Mouse (Mus musculus) forebrain, embryonic 11.5 days (tissue): ENCODE results near the gene Prune1. TPM values are rescaled to one million over a fixed set of nuclear protein-coding genes. Genes with fewer than 3 reads are reported as not detected.
A peak's percentile ranks its signal among the peaks of the same experiment; 100 is the strongest.
"Not testable (repeated sequence)": the region's sequence is repeated elsewhere in the genome, so short reads cannot be mapped to it uniquely, and the experiment has no call there.

ENCODE experiments used
- ATAC-seq: fragments of 200-750 bp; cut with Nextera tagmentation; replicated peaks from 2 replicates; pipeline ENCODE4 v1.8.0; 2017; ENCODE audit warnings: moderate TSS enrichment; ENCODE audit not compliant: low FRiP score
- DNase-seq: peaks from one replicate; pipeline ENCODE4 v3.0.0-alpha.2; 2017; ENCODE audit warnings: low spot score
- H3K27ac ChIP-seq: fragments of 300-500 bp; sonication (generic); 2 replicates; pipeline ENCODE4 v1.5.1; 2014; ENCODE audit warnings: low read depth, low read length
- H3K27me3 ChIP-seq: fragments of 300-500 bp; sonication (generic); 2 replicates; pipeline ENCODE4 v1.6.1; 2014; ENCODE audit warnings: mild to moderate bottlenecking, low read length, mixed read lengths; ENCODE audit not compliant: control insufficient read depth, insufficient read depth
- H3K36me3 ChIP-seq: fragments of 300-500 bp; sonication (generic); 2 replicates; pipeline ENCODE4 v1.6.1; 2014; ENCODE audit warnings: mild to moderate bottlenecking, low read length, moderate library complexity, mixed read lengths; ENCODE audit not compliant: control insufficient read depth, insufficient read depth
- H3K4me1 ChIP-seq: fragments of 300-500 bp; sonication (generic); replicated peaks from 2 replicates; pipeline ENCODE4 v1.6.1; 2014; ENCODE audit warnings: low read length, mixed read lengths; ENCODE audit not compliant: control insufficient read depth, insufficient read depth
- H3K4me2 ChIP-seq: fragments of 300-500 bp; sonication (generic); 2 replicates; pipeline ENCODE4 v1.6.1; 2014; ENCODE audit warnings: low read depth, mild to moderate bottlenecking, low read length, moderate library complexity, mixed read lengths; ENCODE audit not compliant: severe bottlenecking
- H3K4me3 ChIP-seq: fragments of 300-500 bp; sonication (generic); 2 replicates; pipeline ENCODE4 v1.5.1; 2014; ENCODE audit warnings: low read depth, low read length
- H3K9ac ChIP-seq: fragments of 300-500 bp; sonication (generic); 2 replicates; pipeline ENCODE4 v1.6.1; 2014; ENCODE audit warnings: low read length
- H3K9me3 ChIP-seq: fragments of 300-500 bp; sonication (generic); 2 replicates; pipeline ENCODE4 v1.6.1; 2016; ENCODE audit warnings: low read length, mixed read lengths; ENCODE audit not compliant: control insufficient read depth
- WGBS: fragments of 180-500 bp; shearing (Covaris S2); extraction: QIAGEN DNeasy Blood & Tissue Kit; methylation state at CpG from one replicate; pipeline ENCODE4 v1.1.7; 2014; 5-methylcytosine and 5-hydroxymethylcytosine counted together
- polyA plus RNA-seq: library from polyadenylated mRNA; unstranded; fragments of >200 nt; fragmentation: Nextera tagmentation; extraction: Ambion mirVana; gene quantifications from 2 replicates; pipeline ENCODE4 v1.2.1, GENCODE M21; 2014

The Prune1 gene
- polyA plus RNA-seq, 1 experiment from 2014 or later = 26.4 TPM

- Histone ChIP-seq H3K27ac (no peak overlapping the region), H3K9ac (no peak overlapping the region), H3K4me2 (peak overlapping the region; percentile 24; the same call in 1 of the 2 replicates), H3K4me1 (peaks cover 8% of the 10 kb centered on the region), H3K9me3 (no peaks in the 10 kb centered on the region), H3K36me3 (peaks cover 2% of the 10 kb centered on the region; the same call in 1 of the 2 replicates), H3K4me3 (no peak overlapping the region), H3K27me3 (no peaks in the 10 kb centered on the region)
- peak; percentile 75 for DNase-seq
- whole genome bisulfite sequencing = 14% methylated on average over 6 of the region's 6 CpGs
- ATAC-seq = no peak
Measured at GRCm38 (mm10) chr3:95224295-95224694, 57.6 kb downstream of the Prune1 start.

- Histone ChIP-seq H3K27ac (no peak overlapping the region), H3K27me3 (no peaks in the 10 kb centered on the region), H3K4me2 (no peak overlapping the region), H3K4me3 (no peak overlapping the region), H3K4me1 (peaks cover 8% of the 10 kb centered on the region), H3K9me3 (no peaks in the 10 kb centered on the region), H3K9ac (no peak overlapping the region), H3K36me3 (peaks cover 4% of the 10 kb centered on the region; the same call in 1 of the 2 replicates)
- DNase-seq (no peak), ATAC-seq (no peak)
- 89% methylated on average over 2 of the region's 2 CpGs for whole genome bisulfite sequencing
Measured at GRCm38 (mm10) chr3:95223041-95223440, 58.8 kb downstream of the Prune1 start.

- ATAC-seq (no peak), DNase-seq (no peak)
- Histone ChIP-seq H3K27me3 (no peaks in the 10 kb centered on the region), H3K4me1 (no peaks in the 10 kb centered on the region; the same call in 1 of the 2 replicates), H3K9me3 (no peaks in the 10 kb centered on the region), H3K27ac (peak overlapping the region; percentile 98; the same call in 1 of the 2 replicates), H3K4me2 (peak overlapping the region; percentile 53; the same call in 1 of the 2 replicates), H3K36me3 (peaks cover 4% of the 10 kb centered on the region; the same call in 1 of the 2 replicates), H3K9ac (no peak overlapping the region), H3K4me3 (peak overlapping the region; percentile 76; the same call in 1 of the 2 replicates)
- 79% methylated on average over 6 of the region's 6 CpGs for WGBS
Measured at GRCm38 (mm10) chr3:95218466-95219137, 63.3 kb downstream of the Prune1 start.

- H3K9me3 ChIP-seq = no peaks in the 10 kb centered on the region
- ATAC-seq (peak; percentile 92), DNase-seq (peak; percentile 99)
- H3K27me3 ChIP-seq = no peaks in the 10 kb centered on the region
- peaks cover 2% of the 10 kb centered on the region; the same call in 1 of the 2 replicates for H3K36me3 ChIP-seq
- H3K4me2 ChIP-seq = peak within 1 kb of the TSS; percentile 53
- H3K4me1 ChIP-seq = no peaks in the 10 kb centered on the region; the same call in 1 of the 2 replicates
- H3K4me3 ChIP-seq = peak within 1 kb of the TSS; percentile 76
- 1% methylated on average over 55 of the region's 56 CpGs for WGBS
- H3K9ac ChIP-seq = peak within 1 kb of the TSS; percentile 96
- H3K27ac ChIP-seq = peak within 1 kb of the TSS; percentile 98
Measured at GRCm38 (mm10) chr3:95217255-95218134, 64.4 kb downstream of the Prune1 start, which contains the start of gene Gabpb2. Gabpb2 (minus strand) TSS chr3:95217916.

GRCm38 (mm10) chr3:95216655-95217254 lies 65.1 kb downstream of the Prune1 start:
- no peak for DNase-seq
- ATAC-seq = no peak
- Histone ChIP-seq H3K9ac (peak overlapping the region; percentile 96), H3K4me1 (no peaks in the 10 kb centered on the region; the same call in 1 of the 2 replicates), H3K4me3 (peak overlapping the region; percentile 76), H3K27me3 (no peaks in the 10 kb centered on the region), H3K9me3 (no peaks in the 10 kb centered on the region), H3K36me3 (peaks cover 2% of the 10 kb centered on the region; the same call in 1 of the 2 replicates), H3K27ac (no peak overlapping the region; the same call in 1 of the 2 replicates), H3K4me2 (peak overlapping the region; percentile 53)
- WGBS = 30% methylated on average over 4 of the region's 4 CpGs

DNA sequence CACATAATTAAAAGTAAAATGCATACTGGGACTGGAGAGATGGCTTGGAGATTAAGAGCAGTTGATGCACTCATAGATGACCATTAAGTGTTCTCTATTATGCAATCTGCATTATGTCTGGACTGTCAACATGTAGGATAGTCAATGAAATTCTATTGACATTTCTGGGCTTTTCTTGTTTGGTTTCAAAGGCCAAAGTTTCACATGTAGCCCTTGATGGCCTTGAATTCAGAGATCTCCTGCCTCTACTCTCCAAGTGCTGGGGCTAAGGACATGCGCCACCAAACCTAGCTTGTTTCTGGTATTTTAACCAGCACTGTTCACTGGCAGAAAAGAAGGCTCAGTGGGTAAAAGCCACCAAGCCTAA lies 68.3 kb downstream of the Prune1 start:
- DNase-seq = no peak
- H3K4me3 ChIP-seq = no peak overlapping the region
- no peaks in the 10 kb centered on the region for H3K27me3 ChIP-seq
- no peaks in the 10 kb centered on the region; the same call in 1 of the 2 replicates for H3K4me1 ChIP-seq
- H3K9ac ChIP-seq = no peak overlapping the region
- H3K36me3 ChIP-seq = peaks cover under 1% of the 10 kb centered on the region; the same call in 1 of the 2 replicates
- ATAC-seq = no peak
- H3K4me2 ChIP-seq = no peak overlapping the region
- 97% methylated on average over 1 of the region's 1 CpGs for WGBS
- H3K9me3 ChIP-seq = no peaks in the 10 kb centered on the region
- H3K27ac ChIP-seq = no peak overlapping the region

DNA sequence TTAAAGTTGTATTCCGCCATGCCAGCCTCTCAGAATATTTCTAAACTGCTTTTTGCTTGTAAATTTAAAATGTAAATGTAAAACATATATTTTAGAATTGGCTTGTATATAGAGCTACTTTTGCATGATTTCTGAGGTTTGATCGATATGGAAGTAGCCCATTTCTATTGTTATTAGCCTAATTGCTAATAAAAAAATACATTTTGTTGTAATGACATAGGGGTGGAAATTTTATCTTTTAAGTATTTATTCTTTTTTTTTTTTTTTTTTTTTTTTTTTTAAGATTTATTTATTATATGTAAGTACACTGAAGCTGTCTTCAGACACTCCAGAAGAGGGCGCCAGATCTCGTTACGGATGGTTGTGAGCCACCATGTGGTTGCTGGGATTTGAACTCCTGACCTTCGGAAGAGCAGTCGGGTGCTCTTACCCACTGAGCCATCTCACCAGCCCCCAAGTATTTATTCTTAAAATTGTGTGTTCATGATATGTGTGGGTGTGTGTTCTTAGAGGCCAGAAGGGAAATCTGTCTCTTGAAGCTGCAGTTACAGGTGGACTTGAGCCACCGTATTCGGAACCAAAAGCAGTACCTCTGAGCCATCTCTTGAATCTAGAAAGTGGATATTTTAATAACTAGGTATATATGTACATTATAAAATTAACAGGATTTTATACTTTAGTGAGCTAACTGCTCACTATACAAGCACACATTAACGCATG lies 68.8 kb downstream of the Prune1 start:
- not testable (repeated sequence) for H3K27me3 ChIP-seq, H3K9ac ChIP-seq, H3K27ac ChIP-seq, H3K4me1 ChIP-seq, H3K9me3 ChIP-seq, ATAC-seq, H3K4me3 ChIP-seq, DNase-seq, H3K4me2 ChIP-seq, H3K36me3 ChIP-seq
- WGBS = 96% methylated on average over 7 of the region's 10 CpGs

GRCm38 (mm10) chr3:95210585-95210984 lies 71.3 kb downstream of the Prune1 start:
- no peaks in the 10 kb centered on the region for H3K4me1 ChIP-seq
- H3K36me3 ChIP-seq = no peaks in the 10 kb centered on the region; the same call in 1 of the 2 replicates
- 76% methylated on average over 2 of the region's 2 CpGs for WGBS
- no peak overlapping the region for H3K9ac ChIP-seq
- H3K4me2 ChIP-seq = no peak overlapping the region
- H3K27ac ChIP-seq = no peak overlapping the region
- DNase-seq (no peak), ATAC-seq (no peak)
- H3K4me3 ChIP-seq = no peak overlapping the region
- no peaks in the 10 kb centered on the region for H3K9me3 ChIP-seq
- H3K27me3 ChIP-seq = no peaks in the 10 kb centered on the region
